Mouse (Mus musculus): ENCODE data around the gene Tmem8.
"Not testable (repeated sequence)": the region's sequence is repeated elsewhere in the genome, so short reads cannot be mapped to it uniquely, and the experiment has no call there.

Tmem8 gene

DNA sequence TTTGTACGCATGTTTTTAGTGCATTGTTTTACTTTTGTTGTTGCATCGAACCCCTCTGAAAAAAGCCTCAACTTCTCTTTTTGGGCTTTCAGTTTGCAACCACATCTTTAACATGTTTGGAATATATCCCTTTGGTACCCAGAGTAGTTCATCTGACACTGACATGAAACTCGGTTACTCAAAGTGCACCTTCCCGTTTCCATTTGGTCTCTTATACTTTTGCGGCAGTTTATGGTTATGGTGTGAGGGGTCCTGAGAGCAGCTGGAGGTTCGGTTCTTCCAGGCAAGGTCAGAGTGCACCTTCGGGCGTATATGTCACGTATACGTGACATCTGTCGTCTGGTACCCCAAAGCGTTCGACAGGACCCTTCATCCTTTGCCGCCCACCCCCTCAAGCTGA is 348 bp upstream of the Tmem8 start:
- DNase-seq, result no peak

GRCm38 (mm10) chr17:26114061-26114460 is 962 bp downstream of the Tmem8 start:
- DNase-seq, result no peak

DNA sequence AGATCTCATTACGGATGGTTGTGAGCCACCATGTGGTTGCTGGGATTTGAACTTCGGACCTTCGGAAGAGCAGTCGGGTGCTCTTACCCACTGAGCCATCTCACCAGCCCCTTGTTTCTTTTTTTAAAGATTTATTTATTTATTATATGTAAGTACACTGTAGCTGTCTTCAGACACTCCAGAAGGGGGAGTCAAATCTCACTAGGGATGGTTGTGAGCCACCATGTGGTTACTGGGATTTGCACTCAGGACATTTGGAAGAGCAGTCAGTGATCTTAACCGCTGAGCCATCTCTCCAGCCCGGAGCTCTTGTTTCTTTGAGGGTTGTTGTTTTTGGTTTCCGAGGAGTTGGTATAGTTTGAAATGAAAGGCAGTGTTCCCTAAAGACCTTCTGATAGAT is 1.4 kb downstream of the Tmem8 start:
- not testable (repeated sequence) for DNase-seq

DNA sequence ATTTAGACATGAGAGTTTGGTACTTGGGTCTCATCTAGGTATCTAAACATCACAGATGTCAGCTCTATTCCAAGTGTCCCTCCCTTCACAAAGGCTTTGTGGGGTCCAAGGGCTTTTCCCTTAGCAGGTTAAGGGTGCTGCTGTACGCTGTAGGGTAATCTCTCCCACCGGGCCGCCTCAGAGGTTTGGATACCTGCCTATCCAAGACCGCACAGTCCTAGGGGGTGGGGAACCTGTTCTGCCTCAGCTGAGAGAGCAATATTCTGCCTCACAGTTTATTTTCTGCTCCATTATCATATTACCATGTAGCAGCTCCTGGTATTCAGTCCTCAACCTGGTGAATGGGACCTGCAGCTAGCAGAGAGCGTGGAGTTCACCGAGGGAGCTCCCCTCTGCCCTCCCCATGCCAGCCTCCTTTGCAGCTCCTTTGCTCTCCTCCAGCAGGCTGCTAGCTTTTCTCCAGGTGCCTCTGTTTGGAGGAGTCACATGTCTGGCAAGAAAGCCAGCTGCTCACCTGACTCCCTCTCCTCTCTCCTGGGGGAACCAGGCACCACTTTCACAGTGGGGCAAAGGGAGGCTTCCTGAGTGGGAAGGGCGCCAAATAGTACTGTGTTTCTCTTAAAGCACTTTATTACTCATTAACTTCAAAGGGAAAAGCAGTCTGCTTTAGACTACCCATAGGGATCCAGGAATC is 2.3 kb downstream of the Tmem8 start:
- no peak for DNase-seq

- DNase-seq, result no peak
These were observed 2.9 kb downstream of the Tmem8 start for GRCm38 (mm10) chr17:26115956-26116487.

- DNase-seq, result no peak
These were observed 3.6 kb downstream of the Tmem8 start for GRCm38 (mm10) chr17:26116503-26117258.

GRCm38 (mm10) chr17:26119766-26120710 is 6.9 kb downstream of the Tmem8 start:
- peak; percentile 67 for DNase-seq

DNA sequence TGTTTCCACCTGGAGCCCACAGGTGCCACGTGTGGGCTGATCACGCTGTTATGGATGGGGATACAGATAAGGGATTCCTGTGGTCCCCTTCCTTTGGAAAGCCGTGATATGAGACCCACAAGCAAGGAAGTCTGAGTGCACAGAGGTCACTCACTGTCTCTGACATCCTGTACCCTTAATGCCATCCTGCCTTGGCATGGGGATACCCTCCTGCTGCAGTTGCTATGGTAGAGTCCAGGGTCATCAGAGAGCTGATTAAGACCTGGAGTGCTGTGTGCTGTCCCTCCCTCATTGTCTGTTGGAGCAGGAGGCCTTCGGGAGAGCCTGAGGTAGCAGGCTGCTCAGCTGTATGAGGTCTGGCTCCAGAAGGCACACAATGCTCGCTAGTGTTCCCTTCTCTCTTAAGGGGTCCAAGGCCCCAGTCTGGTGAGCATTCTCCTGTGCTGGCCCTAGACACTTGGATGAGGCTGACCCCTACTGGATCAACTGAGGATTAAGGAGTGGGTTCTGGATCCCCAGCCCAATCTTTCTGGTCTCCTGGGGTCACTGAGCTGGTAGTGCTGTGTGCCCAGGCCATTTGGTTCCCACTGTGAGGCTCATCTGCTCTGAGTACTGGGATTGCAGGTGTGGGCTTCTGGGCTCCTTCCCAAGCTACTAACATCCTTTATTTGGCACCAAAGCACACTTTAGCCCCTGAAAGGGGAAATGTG is 9.5 kb downstream of the Tmem8 start:
- DNase-seq, result no peak

GRCm38 (mm10) chr17:26123267-26123684 is 10.2 kb downstream of the Tmem8 start, which contains the start of gene Mrpl28:
TSS of gene Mrpl28 (plus strand) at chr17:26123500.
- peak; percentile 94 for DNase-seq

DNA sequence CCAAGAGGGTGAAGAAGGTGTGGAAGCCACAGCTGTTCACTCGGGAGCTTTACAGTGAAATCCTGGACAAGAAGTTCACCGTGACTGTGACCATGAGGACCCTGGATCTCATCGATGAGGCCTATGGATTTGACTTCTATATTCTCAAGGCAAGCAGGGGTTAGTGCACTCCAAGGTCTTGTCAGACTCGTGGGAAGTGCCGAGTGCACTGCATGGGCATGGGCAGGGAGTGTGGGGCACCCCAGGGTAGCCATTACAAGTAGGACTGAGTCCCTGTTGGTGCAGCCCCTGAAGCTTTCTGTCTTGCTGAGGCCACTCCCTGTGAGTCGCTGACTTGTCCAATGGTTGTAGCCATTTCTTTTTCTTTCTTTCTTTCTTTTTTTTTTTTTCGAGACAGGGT is 11.5 kb downstream of the Tmem8 start:
- DNase-seq, result no peak

- no peak for DNase-seq
These were observed 12.1 kb downstream of the Tmem8 start for GRCm38 (mm10) chr17:26125226-26125625.

DNA sequence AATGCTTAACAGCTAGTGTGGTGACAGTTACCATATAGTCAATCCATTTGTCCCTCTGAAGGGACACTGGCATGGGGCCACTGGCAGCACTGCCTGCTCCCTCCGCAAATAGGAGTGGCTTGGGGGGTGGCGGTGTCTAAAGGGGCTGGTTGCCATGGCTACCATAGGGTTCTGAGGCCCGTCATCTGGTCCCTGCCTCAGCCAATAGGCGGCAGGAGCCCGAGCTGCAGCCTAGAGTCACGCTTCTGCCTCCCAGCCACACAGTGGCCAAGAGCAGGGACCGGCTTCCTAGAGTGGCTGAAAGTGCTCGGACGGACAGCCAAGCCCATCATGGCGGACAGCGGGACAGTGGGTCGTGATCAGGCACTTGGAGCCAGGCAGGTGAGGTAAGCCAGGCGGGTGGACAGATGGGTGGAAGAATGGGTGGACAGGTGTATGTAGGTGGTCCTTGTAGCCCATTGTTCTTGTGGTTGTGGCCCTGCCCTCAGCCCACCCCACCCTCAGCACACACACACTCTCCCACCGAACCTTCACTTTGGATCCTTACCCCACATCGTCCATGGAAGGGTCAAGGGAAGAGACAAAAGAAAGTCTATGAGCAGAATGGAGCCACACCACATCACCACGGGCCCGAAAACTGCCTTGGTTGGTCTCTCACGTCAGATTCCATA is 18.1 kb downstream of the Tmem8 start:
- no peak for DNase-seq

GRCm38 (mm10) chr17:26131856-26132853 is 19.1 kb downstream of the Tmem8 start:
- DNase-seq, result no peak

GRCm38 (mm10) chr17:26137106-26137750 is 24.1 kb downstream of the Tmem8 start:
- DNase-seq, result no peak

- DNase-seq, result no peak
These were observed 24.6 kb downstream of the Tmem8 start for GRCm38 (mm10) chr17:26137751-26138130.

DNA sequence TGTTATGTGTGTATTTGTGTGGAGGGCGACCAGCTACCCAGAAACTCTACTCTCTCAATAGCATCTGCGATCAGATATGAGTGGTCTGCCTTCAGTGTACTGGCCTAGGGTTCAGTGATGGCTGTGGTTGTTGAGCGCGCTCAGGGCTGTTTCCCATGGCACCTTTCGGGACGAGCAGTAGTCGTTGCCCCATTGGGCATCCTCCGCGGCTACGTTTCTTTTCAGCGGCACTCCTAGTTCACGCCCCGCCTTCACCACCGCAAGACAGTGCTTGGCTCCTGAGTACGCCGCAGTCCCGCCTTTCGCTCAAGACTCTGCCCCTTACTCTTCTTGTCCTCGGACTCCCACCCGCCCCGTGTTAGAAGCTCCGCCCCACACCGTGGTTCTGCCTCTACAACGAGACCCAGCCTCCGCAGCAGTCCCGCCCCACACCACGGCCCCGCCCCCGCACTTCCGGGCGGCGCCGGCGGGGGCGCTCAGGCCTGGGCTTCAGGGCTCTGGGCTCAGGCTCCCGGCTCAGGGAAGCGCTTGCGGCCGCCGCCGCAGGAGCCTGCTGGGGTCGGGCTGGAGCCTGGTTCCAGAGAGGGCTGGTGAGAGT is 25.2 kb downstream of the Tmem8 start, which contains the start of gene Axin1:
TSS of gene Axin1 (plus strand) at position 450 of the 598 bp plus-strand sequence.
- peak; percentile 97 for DNase-seq

- peak; percentile 37 for DNase-seq
These were observed 25.8 kb downstream of the Tmem8 start for GRCm38 (mm10) chr17:26138901-26139381.

GRCm38 (mm10) chr17:26142796-26143195 is 29.7 kb downstream of the Tmem8 start:
- no peak for DNase-seq

DNA sequence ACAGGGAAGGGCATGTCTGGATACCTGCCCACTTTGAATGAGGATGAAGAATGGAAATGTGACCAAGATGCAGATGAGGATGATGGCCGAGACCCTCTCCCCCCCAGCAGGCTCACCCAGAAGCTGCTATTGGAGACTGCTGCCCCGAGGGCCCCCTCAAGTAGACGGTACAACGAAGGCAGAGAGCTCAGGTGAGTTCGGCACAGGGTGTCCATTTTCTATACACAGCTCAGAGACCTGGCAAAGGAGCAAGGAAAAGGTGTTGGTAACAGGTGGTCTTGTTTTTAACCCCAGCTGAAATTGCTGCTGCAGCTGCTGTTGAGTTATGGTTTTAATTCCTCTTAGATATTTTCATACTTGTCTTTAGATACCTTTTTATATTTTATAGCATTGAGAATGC is 30.3 kb downstream of the Tmem8 start:
- DNase-seq, result no peak
